Mouse (Mus musculus) MEL (cell line): ENCODE data around the gene C1galt1c1.

ENCODE experiments used
- NRF1 ChIP-seq: IDR thresholded peaks from 2 replicates; pipeline ENCODE4 v1.6.1; 2014; ENCODE audit warnings: low read depth, mild to moderate bottlenecking, inconsistent platforms, low read length, improper control_type of control experiment, moderate library complexity; ENCODE audit not compliant: poor library complexity, insufficient read depth, severe bottlenecking
- POLR2AphosphoS5 ChIP-seq: IDR thresholded peaks from 2 replicates; pipeline ENCODE4 v1.6.1; 2012; ENCODE audit warnings: low read depth, borderline replicate concordance, mild to moderate bottlenecking, inconsistent platforms, low read length, moderate library complexity, mixed read lengths
- ZNF384 ChIP-seq: IDR thresholded peaks from 2 replicates; pipeline ENCODE4 v1.6.1; 2012; ENCODE audit warnings: low read depth, mild to moderate bottlenecking, inconsistent platforms, low read length, improper control_type of control experiment

DNA sequence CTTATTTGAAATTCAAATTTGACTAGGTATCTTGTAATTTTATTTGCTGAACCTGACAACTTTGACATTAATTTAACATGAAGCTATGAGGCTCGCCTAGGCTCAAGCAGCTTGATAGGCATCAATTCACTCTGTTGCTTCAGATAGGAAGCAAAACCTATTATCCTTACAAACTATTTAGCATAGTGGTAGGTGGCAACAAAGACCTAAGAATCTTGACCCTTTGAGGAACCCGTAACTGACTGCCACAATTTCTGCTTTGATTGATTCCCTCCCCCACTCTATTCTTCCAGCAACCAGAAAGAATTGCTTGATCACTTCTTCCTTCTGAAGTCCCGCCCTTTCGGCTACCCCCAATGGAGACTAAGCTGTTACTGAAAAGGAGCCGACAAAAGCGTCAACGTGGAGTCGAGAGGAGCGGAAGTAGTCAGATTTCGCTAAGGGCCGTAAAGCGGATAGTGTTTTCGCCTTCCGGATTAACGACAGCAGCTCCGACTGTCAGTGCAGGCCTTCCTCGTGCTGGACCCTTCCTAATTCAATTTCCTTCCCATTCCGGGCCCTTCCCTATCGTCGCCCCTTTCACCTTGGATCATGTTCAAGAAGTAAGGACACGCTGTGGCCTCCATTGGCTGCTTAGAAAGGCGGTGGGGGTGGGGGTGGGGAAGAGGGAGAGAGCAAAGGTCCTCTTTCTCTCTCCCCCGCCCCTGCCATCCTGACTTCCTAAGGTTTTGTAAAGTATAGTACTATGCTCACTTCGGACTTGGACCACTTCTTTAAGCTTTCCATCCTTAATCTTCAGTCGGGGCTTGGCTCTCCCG, 34.5 kb downstream of the C1galt1c1 start, which contains the start of gene Mcts1:
- TF ChIP-seq NRF1 (no peak), POLR2AphosphoS5 (no peak), ZNF384 (no peak)
